Mouse (Mus musculus) forebrain, embryonic 16.5 days (tissue): ENCODE results near the gene Nes. TPM values are rescaled to one million over a fixed set of nuclear protein-coding genes. Genes with fewer than 3 reads are reported as not detected.

Experiments
- ATAC-seq: fragments of 200-750 bp; cut with Nextera tagmentation; 2 replicates; pipeline ENCODE4 v1.8.0; 2017; ENCODE audit warnings: mild to moderate bottlenecking, moderate library complexity
- H3K27ac ChIP-seq: fragments of 300-500 bp; sonication (generic); 2 replicates; pipeline ENCODE4 v1.5.1; 2014; ENCODE audit warnings: low read length, control low read depth
- H3K27me3 ChIP-seq: fragments of 300-500 bp; sonication (generic); replicated peaks from 2 replicates; pipeline ENCODE4 v1.6.1; 2014; ENCODE audit warnings: low read length; ENCODE audit not compliant: control insufficient read depth, insufficient read depth
- H3K36me3 ChIP-seq: fragments of 300-500 bp; sonication (generic); 2 replicates; pipeline ENCODE4 v1.6.1; 2014; ENCODE audit not compliant: control insufficient read depth, insufficient read depth
- H3K4me1 ChIP-seq: fragments of 300-500 bp; sonication (generic); replicated peaks from 2 replicates; pipeline ENCODE4 v1.6.1; 2014; ENCODE audit warnings: low read length; ENCODE audit not compliant: control insufficient read depth, insufficient read depth
- H3K4me2 ChIP-seq: fragments of 300-500 bp; sonication (generic); 2 replicates; pipeline ENCODE4 v1.6.1; 2014; ENCODE audit warnings: mild to moderate bottlenecking, low read length, control low read depth
- H3K4me3 ChIP-seq: fragments of 300-500 bp; sonication (generic); replicated peaks from 2 replicates; pipeline ENCODE4 v1.5.1; 2014; ENCODE audit warnings: mild to moderate bottlenecking, low read length, control low read depth
- H3K9ac ChIP-seq: fragments of 300-500 bp; sonication (generic); replicated peaks from 2 replicates; pipeline ENCODE4 v1.6.1; 2014; ENCODE audit warnings: low read depth, low read length, control low read depth
- H3K9me3 ChIP-seq: fragments of 300-500 bp; sonication (generic); 2 replicates; pipeline ENCODE4 v1.6.1; 2016; ENCODE audit warnings: low read length; ENCODE audit not compliant: control insufficient read depth
- WGBS: fragments of 180-500 bp; shearing (Covaris S2); extraction: QIAGEN DNeasy Blood & Tissue Kit; methylation state at CpG from one replicate; pipeline ENCODE4 v1.1.7; 2014; 5-methylcytosine and 5-hydroxymethylcytosine counted together
- polyA plus RNA-seq: library from polyadenylated mRNA; unstranded; fragments of >200 nt; fragmentation: Nextera tagmentation; extraction: Ambion mirVana; gene quantifications from 2 replicates; pipeline ENCODE4 v1.2.1, GENCODE M21; 2015

Nes gene
- polyA plus RNA-seq, 1 experiment from 2014 or later: 35.7 TPM

- peak overlapping the region; percentile 97 for H3K27ac ChIP-seq
- peak overlapping the region; percentile 58 for H3K4me3 ChIP-seq
- peak overlapping the region; percentile 79 for H3K9ac ChIP-seq
- 4% methylated on average over 10 of the region's 10 CpGs for WGBS
- peak overlapping the region; percentile 91 for H3K4me2 ChIP-seq
- H3K27me3 ChIP-seq: no peaks in the 10 kb centered on the region
- no peak for ATAC-seq
- H3K4me1 ChIP-seq: peaks cover 15% of the 10 kb centered on the region
- no peaks in the 10 kb centered on the region for H3K9me3 ChIP-seq
- H3K36me3 ChIP-seq: no peaks in the 10 kb centered on the region
These were observed 10.7 kb upstream of the Nes start for GRCm38 (mm10) chr3:87960191-87960585.

DNA sequence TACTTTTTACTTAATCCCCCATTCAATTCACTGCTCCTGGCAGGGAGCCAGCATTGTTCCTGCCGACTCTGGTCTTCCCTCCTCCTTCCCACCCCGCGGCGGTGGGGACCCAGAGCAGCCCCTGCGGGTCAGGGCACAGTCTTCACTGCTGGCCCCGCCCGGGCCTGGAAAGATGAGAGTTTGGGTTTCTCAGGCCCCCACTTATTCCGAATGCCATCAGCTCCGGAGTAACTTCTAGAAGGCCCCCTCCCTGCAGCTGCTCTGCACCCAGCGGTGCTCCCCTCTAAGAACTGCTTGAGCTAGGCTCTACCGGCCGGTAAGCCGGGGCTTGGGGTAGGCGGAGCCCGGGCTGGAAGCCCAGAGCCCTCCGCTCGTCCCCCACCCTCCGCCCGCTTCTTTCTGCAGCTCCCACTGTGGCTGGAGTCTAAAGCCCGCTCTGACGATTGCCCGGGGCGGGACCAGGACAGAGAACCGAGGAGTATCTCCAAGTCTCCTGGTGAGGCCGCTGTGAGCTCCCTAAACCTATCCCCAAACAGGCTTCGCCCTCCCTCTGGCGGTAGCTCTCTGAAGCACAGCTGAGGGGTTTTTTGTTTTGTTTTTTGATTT is 10.2 kb upstream of the Nes start:
- no peaks in the 10 kb centered on the region for H3K9me3 ChIP-seq
- peak overlapping the region; percentile 91 for H3K4me2 ChIP-seq
- peak overlapping the region; percentile 79 for H3K9ac ChIP-seq
- ATAC-seq: peak; percentile 99
- H3K4me3 ChIP-seq: peak overlapping the region; percentile 58
- H3K36me3 ChIP-seq: no peaks in the 10 kb centered on the region
- no peaks in the 10 kb centered on the region for H3K27me3 ChIP-seq
- H3K27ac ChIP-seq: peak overlapping the region; percentile 97
- H3K4me1 ChIP-seq: peaks cover 15% of the 10 kb centered on the region
- under 1% methylated on average over 27 of the region's 27 CpGs for WGBS

- peak overlapping the region; percentile 61 for H3K27ac ChIP-seq
- H3K4me2 ChIP-seq: peak overlapping the region; percentile 96
- H3K36me3 ChIP-seq: no peaks in the 10 kb centered on the region
- WGBS: under 1% methylated on average over 21 of the region's 21 CpGs
- H3K4me3 ChIP-seq: peak overlapping the region; percentile 70
- peak overlapping the region; percentile 66 for H3K9ac ChIP-seq
- no peaks in the 10 kb centered on the region; the same call in 1 of the 2 replicates for H3K27me3 ChIP-seq
- H3K4me1 ChIP-seq: peaks cover 46% of the 10 kb centered on the region
- H3K9me3 ChIP-seq: no peaks in the 10 kb centered on the region
- 0 out of 2 replicates have a peak, but pooled peaks have one; percentile 2 for ATAC-seq
These were observed 517 bp upstream of the Nes start for GRCm38 (mm10) chr3:87970184-87970938.

- Histone ChIP-seq H3K4me3 (peak overlapping the region; percentile 70), H3K9me3 (no peaks in the 10 kb centered on the region), H3K27me3 (no peaks in the 10 kb centered on the region; the same call in 1 of the 2 replicates), H3K4me2 (peak overlapping the region; percentile 96), H3K27ac (peak overlapping the region; percentile 72), H3K9ac (peak overlapping the region; percentile 66), H3K4me1 (peaks cover 46% of the 10 kb centered on the region), H3K36me3 (no peaks in the 10 kb centered on the region)
- WGBS: under 1% methylated on average over 60 of the region's 60 CpGs
- ATAC-seq: peak; percentile 13; the same call in 1 of the 2 replicates
These were observed 768 bp downstream of the Nes start for GRCm38 (mm10) chr3:87971489-87972202.

DNA sequence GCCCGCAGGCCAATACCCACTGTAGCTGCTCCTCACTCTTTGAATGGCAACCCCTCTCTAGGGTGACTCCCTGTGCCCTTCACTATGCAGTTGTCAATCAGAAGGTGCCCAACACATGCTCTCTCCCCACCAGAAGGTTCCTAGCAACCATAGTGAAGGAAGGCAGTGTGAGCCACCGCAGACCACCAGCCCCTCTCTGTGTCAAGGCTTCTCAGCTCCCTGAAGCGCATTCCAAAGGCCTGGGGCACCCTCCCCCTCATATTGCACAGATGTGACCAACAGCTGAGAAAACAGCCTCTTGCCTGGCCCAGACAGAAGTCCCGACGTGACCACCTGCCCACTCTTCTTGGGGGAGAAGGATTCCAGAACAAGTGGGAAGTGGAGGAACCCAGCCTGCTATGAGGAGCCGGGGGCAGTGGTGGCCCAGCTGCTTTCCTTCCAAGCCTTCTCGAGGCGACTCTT is 1.4 kb downstream of the Nes start:
- peak; percentile 10; the same call in 1 of the 2 replicates for ATAC-seq
- Histone ChIP-seq H3K27ac (peak overlapping the region; percentile 33), H3K27me3 (no peaks in the 10 kb centered on the region; the same call in 1 of the 2 replicates), H3K9me3 (no peaks in the 10 kb centered on the region), H3K4me3 (peak overlapping the region; percentile 70), H3K9ac (peak overlapping the region; percentile 66), H3K4me2 (peak overlapping the region; percentile 96), H3K4me1 (peaks cover 46% of the 10 kb centered on the region), H3K36me3 (no peaks in the 10 kb centered on the region)
- WGBS: 2% methylated on average over 8 of the region's 8 CpGs

- Histone ChIP-seq H3K4me1 (peaks cover 46% of the 10 kb centered on the region), H3K27me3 (no peaks in the 10 kb centered on the region; the same call in 1 of the 2 replicates), H3K27ac (peak overlapping the region; percentile 80), H3K9me3 (no peaks in the 10 kb centered on the region), H3K9ac (peak overlapping the region; percentile 5), H3K4me2 (peak overlapping the region; percentile 96), H3K4me3 (peak overlapping the region; percentile 70), H3K36me3 (no peaks in the 10 kb centered on the region)
- WGBS: 15% methylated on average over 5 of the region's 5 CpGs
- no peak for ATAC-seq
These were observed 1.9 kb downstream of the Nes start for GRCm38 (mm10) chr3:87972776-87973175.

- WGBS: 11% methylated on average over 14 of the region's 14 CpGs
- Histone ChIP-seq H3K4me2 (peak overlapping the region; percentile 96), H3K9ac (peak overlapping the region; percentile 33), H3K9me3 (no peaks in the 10 kb centered on the region), H3K4me3 (peak overlapping the region; percentile 70), H3K27me3 (no peaks in the 10 kb centered on the region; the same call in 1 of the 2 replicates), H3K36me3 (no peaks in the 10 kb centered on the region), H3K27ac (peak overlapping the region; percentile 80), H3K4me1 (peaks cover 46% of the 10 kb centered on the region)
- no peak for ATAC-seq
These were observed 2.9 kb downstream of the Nes start for GRCm38 (mm10) chr3:87973593-87974380.

DNA sequence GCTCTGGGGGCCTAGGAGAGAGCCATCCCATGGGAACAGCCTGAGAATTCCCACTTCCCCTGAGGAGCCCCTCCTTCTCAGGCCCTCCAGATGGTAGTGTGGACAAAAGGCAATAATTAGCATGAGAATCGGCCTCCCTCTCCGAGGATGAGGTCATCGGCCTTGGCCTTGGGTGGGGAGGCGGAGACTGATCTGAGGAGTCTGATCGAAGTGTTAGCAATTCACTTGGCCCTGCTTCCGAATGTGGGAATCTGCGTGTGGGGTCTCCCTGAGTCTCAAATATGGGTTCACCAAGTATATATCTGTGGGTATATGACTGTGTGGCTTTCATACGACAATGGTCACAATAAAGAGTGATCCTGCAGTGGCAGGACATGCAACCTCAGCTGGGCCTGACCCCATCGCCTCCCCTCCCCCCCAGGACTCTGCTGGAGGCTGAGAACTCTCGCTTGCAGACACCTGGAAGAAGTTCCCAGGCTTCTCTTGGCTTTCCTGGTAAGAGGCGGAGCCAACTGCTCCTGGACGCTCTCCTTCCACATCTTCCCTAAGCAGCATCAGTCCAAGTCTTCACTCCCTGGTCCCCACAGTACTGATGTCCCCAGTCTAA is 3.6 kb downstream of the Nes start:
- peak overlapping the region; percentile 80 for H3K27ac ChIP-seq
- H3K4me2 ChIP-seq: peak overlapping the region; percentile 96
- H3K9me3 ChIP-seq: no peaks in the 10 kb centered on the region
- 2% methylated on average over 12 of the region's 12 CpGs for WGBS
- no peaks in the 10 kb centered on the region; the same call in 1 of the 2 replicates for H3K27me3 ChIP-seq
- H3K4me3 ChIP-seq: peak overlapping the region; percentile 7; the same call in 1 of the 2 replicates
- H3K36me3 ChIP-seq: no peaks in the 10 kb centered on the region
- peak; percentile 78 for ATAC-seq
- H3K9ac ChIP-seq: peak overlapping the region; percentile 33
- H3K4me1 ChIP-seq: peaks cover 46% of the 10 kb centered on the region
